Mouse (Mus musculus) midbrain, postnatal 0 days (tissue): Measurements from ENCODE around the gene Hvcn1. TPM values are rescaled to one million over a fixed set of nuclear protein-coding genes. Genes with fewer than 3 reads are reported as not detected.
"Not testable (repeated sequence)": the region's sequence is repeated elsewhere in the genome, so short reads cannot be mapped to it uniquely, and the experiment has no call there.

Source experiments
- ATAC-seq: fragments of 200-750 bp; cut with Nextera tagmentation; 2 replicates; pipeline ENCODE4 v1.8.0; 2017; ENCODE audit warnings: moderate number of reproducible peaks, mild to moderate bottlenecking, moderate TSS enrichment, moderate library complexity; ENCODE audit not compliant: low FRiP score
- DNase-seq: peaks from one replicate; pipeline ENCODE4 v3.0.0-alpha.2; 2015; ENCODE audit warnings: low spot score
- H3K27ac ChIP-seq: fragments of 300-500 bp; sonication (generic); 2 replicates; pipeline ENCODE4 v1.5.1; 2014; ENCODE audit warnings: low read depth, mild to moderate bottlenecking, low read length, mixed read lengths
- H3K27me3 ChIP-seq: fragments of 300-500 bp; sonication (generic); 2 replicates; pipeline ENCODE4 v1.6.1; 2014; ENCODE audit warnings: low read length, control low read depth, mixed read lengths; ENCODE audit not compliant: insufficient read depth
- H3K36me3 ChIP-seq: fragments of 300-500 bp; sonication (generic); 2 replicates; pipeline ENCODE4 v1.6.1; 2014; ENCODE audit warnings: low read length, control low read depth, mixed read lengths; ENCODE audit not compliant: insufficient read depth
- H3K4me1 ChIP-seq: fragments of 300-500 bp; sonication (generic); 2 replicates; pipeline ENCODE4 v1.6.1; 2014; ENCODE audit warnings: mild to moderate bottlenecking, control low read depth, antibody characterized with exemption, low read length, mixed read lengths; ENCODE audit not compliant: insufficient read depth
- H3K4me2 ChIP-seq: fragments of 300-500 bp; sonication (generic); 2 replicates; pipeline ENCODE4 v1.6.1; 2014; ENCODE audit warnings: low read depth, mild to moderate bottlenecking, low read length, mixed read lengths; ENCODE audit not compliant: poor library complexity, severe bottlenecking
- H3K4me3 ChIP-seq: fragments of 300-500 bp; sonication (generic); 2 replicates; pipeline ENCODE4 v1.5.1; 2014; ENCODE audit warnings: low read depth, mild to moderate bottlenecking, low read length, moderate library complexity
- H3K9ac ChIP-seq: fragments of 300-500 bp; sonication (generic); replicated peaks from 2 replicates; pipeline ENCODE4 v1.6.1; 2014; ENCODE audit warnings: mild to moderate bottlenecking, low read length, moderate library complexity, mixed read lengths; ENCODE audit not compliant: poor library complexity, severe bottlenecking
- H3K9me3 ChIP-seq: fragments of 300-500 bp; sonication (generic); 2 replicates; pipeline ENCODE4 v1.6.1; 2016; ENCODE audit warnings: low read length, control low read depth
- CTCF ChIP-seq: IDR thresholded peaks from 2 replicates; pipeline ENCODE4 v1.5.1; 2016; ENCODE audit warnings: antibody characterized with exemption, mild to moderate bottlenecking
- WGBS: fragments of 180-500 bp; shearing (Covaris S2); extraction: QIAGEN DNeasy Blood & Tissue Kit; methylation state at CpG from one replicate; pipeline ENCODE4 v1.1.7; 2014; 5-methylcytosine and 5-hydroxymethylcytosine counted together
- polyA plus RNA-seq: library from polyadenylated mRNA; unstranded; fragments of >200 nt; fragmentation: Nextera tagmentation; extraction: Ambion mirVana; gene quantifications from 2 replicates; pipeline ENCODE4 v1.2.1, GENCODE M21; 2015
- total RNA-seq: library from RNA; depleted of rRNA; stranded (reverse); fragments of >200 nt; gene quantifications from 2 replicates; pipeline ENCODE4 v1.2.3, GENCODE M21; 2014

Hvcn1 gene
- total and polyA plus RNA-seq, 2 experiments from 2014 or later = 1.3 to 2.2 TPM

GRCm38 (mm10) chr5:122209591-122210368, 3.2 kb downstream of the Hvcn1 start:
- Histone ChIP-seq H3K27me3 (no peaks in the 10 kb centered on the region), H3K4me3 (no peak overlapping the region; the same call in 1 of the 2 replicates), H3K9ac (no peak overlapping the region), H3K36me3 (no peaks in the 10 kb centered on the region), H3K4me2 (peak overlapping the region; percentile 32), H3K9me3 (no peaks in the 10 kb centered on the region), H3K4me1 (no peaks in the 10 kb centered on the region; the same call in 1 of the 2 replicates), H3K27ac (no peak overlapping the region)
- ATAC-seq (0 out of 2 replicates have a peak, but pooled peaks have one; percentile 20), DNase-seq (peak; percentile 32)
- WGBS = 4% methylated on average over 17 of the region's 21 CpGs
- TF ChIP-seq CTCF = no peak; the same call in 1 of the 2 replicates

- Histone ChIP-seq H3K36me3 (no peaks in the 10 kb centered on the region), H3K27ac (no peak overlapping the region), H3K4me2 (no peak overlapping the region), H3K9ac (no peak overlapping the region), H3K4me1 (no peaks in the 10 kb centered on the region; the same call in 1 of the 2 replicates), H3K4me3 (no peak overlapping the region), H3K27me3 (no peaks in the 10 kb centered on the region), H3K9me3 (no peaks in the 10 kb centered on the region)
- no peak for ATAC-seq
- DNase-seq = no peak
- TF ChIP-seq CTCF = no peak
- 94% methylated on average over 8 of the region's 8 CpGs for WGBS
Measured at GRCm38 (mm10) chr5:122210890-122211289, 4.3 kb downstream of the Hvcn1 start.

- Histone ChIP-seq H3K4me3 (no peak overlapping the region), H3K27me3 (no peaks in the 10 kb centered on the region), H3K9ac (no peak overlapping the region), H3K9me3 (no peaks in the 10 kb centered on the region), H3K4me2 (no peak overlapping the region), H3K4me1 (no peaks in the 10 kb centered on the region; the same call in 1 of the 2 replicates), H3K27ac (no peak overlapping the region), H3K36me3 (no peaks in the 10 kb centered on the region)
- ATAC-seq (no peak), DNase-seq (no peak)
- TF ChIP-seq CTCF = no peak
- 86% methylated on average over 8 of the region's 8 CpGs for WGBS
Measured at GRCm38 (mm10) chr5:122212125-122212524, 5.5 kb downstream of the Hvcn1 start.

GRCm38 (mm10) chr5:122212820-122213219, 6.2 kb downstream of the Hvcn1 start:
- H3K4me2 ChIP-seq, H3K4me1 ChIP-seq, H3K27me3 ChIP-seq, H3K36me3 ChIP-seq, H3K27ac ChIP-seq, H3K9ac ChIP-seq, DNase-seq, H3K9me3 ChIP-seq, H3K4me3 ChIP-seq, ATAC-seq: not testable (repeated sequence)
- WGBS = 100% methylated on average over 1 of the region's 1 CpGs
- TF ChIP-seq CTCF = 0 out of 2 replicates have a peak, but pooled peaks have one; percentile 11

GRCm38 (mm10) chr5:122213861-122214260, 7.3 kb downstream of the Hvcn1 start:
- no peaks in the 10 kb centered on the region; the same call in 1 of the 2 replicates for H3K4me1 ChIP-seq
- no peak for ATAC-seq
- H3K9ac ChIP-seq = no peak overlapping the region

GRCm38 (mm10) chr5:122217636-122218035, 11.0 kb downstream of the Hvcn1 start:
- Histone ChIP-seq H3K36me3 (no peaks in the 10 kb centered on the region), H3K9ac (no peak overlapping the region), H3K4me2 (no peak overlapping the region), H3K4me1 (no peaks in the 10 kb centered on the region), H3K27me3 (no peaks in the 10 kb centered on the region), H3K9me3 (no peaks in the 10 kb centered on the region), H3K27ac (no peak overlapping the region), H3K4me3 (no peak overlapping the region)
- WGBS = 82% methylated on average over 6 of the region's 6 CpGs
- TF ChIP-seq CTCF = no peak
- DNase-seq (no peak), ATAC-seq (no peak)

More at GRCm38 (mm10) chr5:122213861-122214260, 7.3 kb downstream of the Hvcn1 start:
- Histone ChIP-seq H3K27me3 (no peaks in the 10 kb centered on the region), H3K36me3 (no peaks in the 10 kb centered on the region), H3K4me2 (no peak overlapping the region), H3K4me3 (no peak overlapping the region), H3K9me3 (no peaks in the 10 kb centered on the region), H3K27ac (no peak overlapping the region)
- no peak for TF ChIP-seq CTCF
- 96% methylated on average over 6 of the region's 6 CpGs for WGBS
- no peak for DNase-seq
